Comparison of ENCODE assay signal across 16 mouse cellular contexts in genomic region chr1:86426128-86426527, GRCm38 (mm10). TPM values are rescaled to one million over a fixed set of nuclear protein-coding genes. Genes with fewer than 3 reads are reported as not detected.
DNase-seq lines count a peak whose midpoint lies in the region; ATAC-seq and TF ChIP-seq lines count a peak whose summit lies in the region.
"Had no signal": no experiment of that assay in that cellular context is flagged by ENCODE, and none has a peak within 500 bp of the region (broad histone marks: within the 10 kb centered on the region; RNA-seq: fewer than 3 reads in every experiment).

Gene Nmur1, minus strand, starts transcription at chr1:86426228.
Gene Tex44, plus strand, starts transcription at chr1:86426329.

- no peak for TF ChIP-seq CTCF in thymus, adult 2 months (IDR thresholded peaks at IDR 0.05; ENCODE audit: borderline replicate concordance, control insufficient read depth, extremely low read depth, insufficient read depth, low read length, poor library complexity)

- H3K4me1 ChIP-seq in heart, embryonic 11.5 days (ENCODE audit: control insufficient read depth, insufficient read depth, low read length), result no peaks in the 10 kb centered on the region
- peaks cover 49% of the 10 kb centered on the region for H3K4me1 ChIP-seq in thymus, adult 2 months (replicated peaks; ENCODE audit: control insufficient read depth, insufficient read depth, low read length)
- peaks cover 21% of the 10 kb centered on the region for H3K4me1 ChIP-seq in limb, embryonic 13.5 days
- H3K4me1 ChIP-seq: liver, embryonic 12.5 days had no signal

- no peak for ATAC-seq in heart, embryonic 11.5 days (replicated peaks; ENCODE audit: insufficient number of reproducible peaks, low FRiP score, low TSS enrichment)
- ATAC-seq in limb, embryonic 13.5 days (ENCODE audit: low FRiP score, low read depth), result no peak
- ATAC-seq: activated CD4-positive, CD25-positive, alpha-beta regulatory T cell, adult 4 months; liver, embryonic 12.5 days had no signal

- H3K27me3 ChIP-seq in heart, embryonic 11.5 days (ENCODE audit: control insufficient read depth, insufficient read depth, low read length), result no peaks in the 10 kb centered on the region
- no peaks in the 10 kb centered on the region for H3K27me3 ChIP-seq in thymus, adult 2 months (ENCODE audit: control insufficient read depth, insufficient read depth, low read length)
- H3K27me3 ChIP-seq in limb, embryonic 13.5 days, result no peaks in the 10 kb centered on the region
- H3K27me3 ChIP-seq: liver, embryonic 12.5 days had no signal

- no peak within 1 kb of the TSS for H3K4me3 ChIP-seq in heart, embryonic 11.5 days (ENCODE audit: low read depth, low read length)
- no peak within 1 kb of the TSS for H3K4me3 ChIP-seq in thymus, adult 2 months (ENCODE audit: control insufficient read depth, insufficient read depth, low read length)
- H3K4me3 ChIP-seq in limb, embryonic 13.5 days, result no peak within 1 kb of the TSS
- H3K4me3 ChIP-seq: liver, embryonic 12.5 days had no signal

- WGBS in heart, embryonic 11.5 days (ENCODE audit: insufficient replicate concordance), result 88% methylated on average over 8 of the region's 8 CpGs
- 96% methylated on average over 8 of the region's 8 CpGs for whole genome bisulfite sequencing in thymus, adult 2 months
- WGBS in limb, embryonic 13.5 days, result 91% methylated on average over 8 of the region's 8 CpGs

- H3K27ac ChIP-seq in heart, embryonic 11.5 days (ENCODE audit: low read depth, low read length), result no peak within 1 kb of the TSS
- peak within 1 kb of the TSS; percentile 99 for H3K27ac ChIP-seq in thymus, adult 2 months (ENCODE audit: control insufficient read depth, insufficient read depth, low read length)
- 0 out of 2 replicates have a peak within 1 kb of the TSS, but pooled peaks have one; percentile 22 for H3K27ac ChIP-seq in limb, embryonic 13.5 days
- H3K27ac ChIP-seq: liver, embryonic 12.5 days had no signal

- no peak for TF ChIP-seq POLR2A in thymus, adult 2 months (IDR thresholded peaks at IDR 0.05; ENCODE audit: control insufficient read depth, extremely low read depth, insufficient read depth, low read length, poor library complexity)

- no peak for DNase-seq in heart, adult 8-10 months (ENCODE audit: low spot score)
- no peak for DNase-seq in thymus, adult 2 months
- no peak for DNase-seq in thymus, postnatal 0 days (ENCODE audit: low spot score)
- no peak for DNase-seq in right cerebral cortex, adult 2 months (ENCODE audit: low spot score in 2 of 2)
- DNase-seq in right cerebral cortex, adult 18-20 months, result no peak
- DNase-seq: cerebellum, adult 9-11 months; gastrocnemius, postnatal 36 days; kidney, adult 2 months; kidney, postnatal 4 days; lung, postnatal 36 days had no signal

- no peak within 1 kb of the TSS for H3K4me2 ChIP-seq in heart, embryonic 11.5 days
- no peak within 1 kb of the TSS for H3K4me2 ChIP-seq in limb, embryonic 13.5 days (replicated peaks)
- H3K4me2 ChIP-seq: liver, embryonic 12.5 days had no signal

- no peaks in the 10 kb centered on the region for H3K9me3 ChIP-seq in heart, embryonic 11.5 days (replicated peaks; ENCODE audit: control insufficient read depth, low read length)
- no peaks in the 10 kb centered on the region for H3K9me3 ChIP-seq in limb, embryonic 13.5 days
- H3K9me3 ChIP-seq: liver, embryonic 12.5 days had no signal

- no peaks in the 10 kb centered on the region for H3K36me3 ChIP-seq in heart, embryonic 11.5 days (ENCODE audit: control insufficient read depth, insufficient read depth, low read length)
- no peaks in the 10 kb centered on the region for H3K36me3 ChIP-seq in thymus, adult 2 months (ENCODE audit: control insufficient read depth, insufficient read depth, low read length)
- H3K36me3 ChIP-seq in limb, embryonic 13.5 days, result no peaks in the 10 kb centered on the region
- H3K36me3 ChIP-seq: liver, embryonic 12.5 days had no signal

- H3K9ac ChIP-seq in heart, embryonic 11.5 days (ENCODE audit: low read depth, low read length), result 0 out of 2 replicates have a peak within 1 kb of the TSS, but pooled peaks have one; percentile 1
- H3K9ac ChIP-seq in limb, embryonic 13.5 days, result 0 out of 2 replicates have a peak within 1 kb of the TSS, but pooled peaks have one; percentile 39
- H3K9ac ChIP-seq: liver, embryonic 12.5 days had no signal

RNA-seq across cellular contexts. Expression of gene Nmur1, which starts in this region (rescaled TPM):
- polyA plus RNA-seq in heart, embryonic 11.5 days (2014; fragmentation: Nextera tagmentation; extraction: Ambion mirVana), result not detected in 2 replicates
- not detected for total RNA-seq in heart, adult 8-10 months (2022)
- 0.44 and 0.64 TPM in 2 replicates for polyA plus RNA-seq in thymus, adult 2 months (2012; rRNA removed)
- 0.17 TPM in 1 of 2 replicates, not detected in the other for polyA plus RNA-seq in thymus, postnatal 0 days (2015; fragmentation: Nextera tagmentation; extraction: Ambion mirVana)
- not detected in 2 replicates for polyA plus RNA-seq in limb, embryonic 13.5 days (2015; fragmentation: Nextera tagmentation; extraction: Ambion mirVana)
- total RNA-seq: gastrocnemius, postnatal 36 days; heart, postnatal 25 days had no signal

RNA-seq across cellular contexts. Expression of gene Tex44, which starts in this region (rescaled TPM):
- polyA plus RNA-seq in heart, embryonic 11.5 days (2014; fragmentation: Nextera tagmentation; extraction: Ambion mirVana), result not detected in 2 replicates
- not detected for total RNA-seq in heart, adult 8-10 months (2022)
- 0.74 and 1.2 TPM in 2 replicates for polyA plus RNA-seq in thymus, adult 2 months (2012; rRNA removed)
- 0.08 TPM in 1 of 2 replicates, not detected in the other for polyA plus RNA-seq in thymus, postnatal 0 days (2015; fragmentation: Nextera tagmentation; extraction: Ambion mirVana)
- not detected in 2 replicates for polyA plus RNA-seq in limb, embryonic 13.5 days (2015; fragmentation: Nextera tagmentation; extraction: Ambion mirVana)
- total RNA-seq: gastrocnemius, postnatal 36 days; heart, postnatal 25 days had no signal
- polyA plus RNA-seq: activated CD4-positive, CD25-positive, alpha-beta regulatory T cell, adult 4 months; C2C12; kidney, adult 2 months; liver, embryonic 12.5 days had no signal
